Mouse (Mus musculus): ENCODE results near the gene L3hypdh. TPM values are rescaled to one million over a fixed set of nuclear protein-coding genes. Genes with fewer than 3 reads are reported as not detected.
"Not testable (repeated sequence)": the region's sequence is repeated elsewhere in the genome, so short reads cannot be mapped to it uniquely, and the experiment has no call there.

Gene L3hypdh
- total RNA-seq, 4 experiments from 2014 or later, result 0.48 to 1.7 (median 1.1) TPM

GRCm38 (mm10) chr12:72053851-72054250 is 31.4 kb downstream of the L3hypdh start:
- no peak for DNase-seq (ENCODE audit: low spot score in 2 of 2)

- DNase-seq (ENCODE audit: low spot score in 2 of 2), result no peak
Observed at GRCm38 (mm10) chr12:72053303-72053702, 31.9 kb downstream of the L3hypdh start.

GRCm38 (mm10) chr12:72052571-72052970 is 32.7 kb downstream of the L3hypdh start:
- DNase-seq (ENCODE audit: low spot score in 2 of 2), result no peak

- DNase-seq (ENCODE audit: low spot score in 2 of 2), result no peak
Observed at GRCm38 (mm10) chr12:72050821-72051220, 34.4 kb downstream of the L3hypdh start.

- DNase-seq (ENCODE audit: low spot score in 2 of 2), result not testable (repeated sequence)
Observed at GRCm38 (mm10) chr12:72050156-72050555, 35.1 kb downstream of the L3hypdh start.

GRCm38 (mm10) chr12:72047513-72047912 is 37.7 kb downstream of the L3hypdh start:
- DNase-seq (ENCODE audit: low spot score in 2 of 2), result no peak

- no peak for DNase-seq (ENCODE audit: low spot score in 2 of 2)
Observed at GRCm38 (mm10) chr12:72041238-72041637, 44.0 kb downstream of the L3hypdh start.

- no peak for DNase-seq (ENCODE audit: low spot score in 2 of 2)
Observed at GRCm38 (mm10) chr12:72039501-72039900, 45.7 kb downstream of the L3hypdh start.

GRCm38 (mm10) chr12:72038866-72039265 is 46.4 kb downstream of the L3hypdh start:
- DNase-seq (ENCODE audit: low spot score in 2 of 2), result no peak

GRCm38 (mm10) chr12:72037049-72037448 is 48.2 kb downstream of the L3hypdh start:
- DNase-seq (ENCODE audit: low spot score in 2 of 2), result no peak

- no peak for DNase-seq (ENCODE audit: low spot score in 2 of 2)
Observed at GRCm38 (mm10) chr12:72036097-72036661, 49.1 kb downstream of the L3hypdh start.

GRCm38 (mm10) chr12:72031794-72032193 is 53.4 kb downstream of the L3hypdh start:
- DNase-seq (ENCODE audit: low spot score in 2 of 2), result peak in 1 of 2 experiments; percentile 41

- DNase-seq (ENCODE audit: low spot score in 2 of 2), result no peak
Observed at GRCm38 (mm10) chr12:72031171-72031570, 54.1 kb downstream of the L3hypdh start.

- no peak for DNase-seq (ENCODE audit: low spot score in 2 of 2)
Observed at GRCm38 (mm10) chr12:72025275-72025795, 59.9 kb downstream of the L3hypdh start.

GRCm38 (mm10) chr12:72023572-72023971 is 61.7 kb downstream of the L3hypdh start:
- DNase-seq (ENCODE audit: low spot score in 2 of 2), result no peak

Small RNA genes within 50 kb of the gene (microRNA-seq; reads per million reads assigned to microRNA genes)
- not detected for gene Gm24466

Other genes starting within 250 kb of the L3hypdh start
- under 1 TPM; 0.07 to 0.19 (median 0.11) TPM for gene Gpr135, start 14.3 kb downstream of the L3hypdh start, total RNA-seq (2022)
- 10 to 100 TPM in 2 of 4 experiments, 1 to 10 TPM in 2; 8.5 to 12.7 (median 10.2) TPM for gene Jkamp, start 150 bp upstream of the L3hypdh start, total RNA-seq (2022)
- gene Ccdc175, start 99.6 kb upstream of the L3hypdh start, total RNA-seq (2022), result not detected